Mouse (Mus musculus) layer of hippocampus, adult 6 months (tissue): Measurements from ENCODE around the gene Cramp1l. TPM values are rescaled to one million over a fixed set of nuclear protein-coding genes. Genes with fewer than 3 reads are reported as not detected.

Source experiments
- long read RNA-seq, 2 experiments: library from polyadenylated mRNA; unstranded; transcript quantifications; one replicate each; pipeline ENCODE4 v2.0.0; 2019 to 2020
- polyA plus RNA-seq: library from polyadenylated mRNA; unstranded; fragments of <200 nt; fragmentation: Nextera tagmentation; gene quantifications from 2 replicates; pipeline ENCODE4 v1.2.3, GENCODE M21; 2021

Cramp1l gene
- polyA plus RNA-seq: 6.2 and 7.0 TPM in 2 replicates
- long read RNA-seq, experiment 1, partial matches to known transcripts: 1 of 3 reads
- long read RNA-seq, experiment 1, other reads (novel, unspliced or antisense): 2 of 3 reads
- long read RNA-seq, experiment 2, partial matches to known transcripts: 13 of 24 reads
- long read RNA-seq, experiment 2, other reads (novel, unspliced or antisense): 11 of 24 reads

DNA sequence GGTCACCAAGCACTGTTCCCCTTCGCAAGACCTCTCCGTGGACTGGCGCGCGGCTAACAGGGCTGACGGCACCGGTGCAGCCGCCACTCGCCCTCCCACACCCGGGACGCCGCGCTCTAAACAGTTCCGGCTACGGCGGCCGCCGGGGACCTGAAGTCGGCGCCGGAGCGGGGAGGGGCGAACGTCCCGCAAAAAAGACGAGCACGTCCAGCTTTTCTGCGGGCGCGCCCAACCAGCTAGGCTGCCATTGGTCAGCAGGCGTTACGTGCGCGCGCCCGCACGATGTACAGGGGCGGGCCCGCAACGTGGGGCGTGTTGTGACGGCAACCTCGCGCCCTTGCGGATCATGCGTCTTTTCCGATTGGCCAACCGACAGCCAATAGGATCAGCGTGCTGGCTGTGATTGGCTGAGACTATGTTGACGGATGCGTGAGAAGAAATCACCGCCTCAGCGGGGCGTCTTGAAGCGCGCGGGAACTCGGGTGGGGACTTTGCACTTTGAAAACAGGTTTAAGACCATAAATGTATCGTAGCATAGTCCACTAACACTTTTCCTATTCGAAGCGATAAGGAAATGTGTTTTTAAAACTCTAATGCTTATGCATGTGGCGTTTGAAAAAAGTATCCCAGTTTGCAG is at the start of gene Cramp1l, which contains the start of gene Ift140:
Gene Cramp1l, minus strand, starts transcription at position 134 of the 637 bp plus-strand sequence.
Gene Ift140, plus strand, starts transcription at position 431 of the 637 bp plus-strand sequence.

DNA sequence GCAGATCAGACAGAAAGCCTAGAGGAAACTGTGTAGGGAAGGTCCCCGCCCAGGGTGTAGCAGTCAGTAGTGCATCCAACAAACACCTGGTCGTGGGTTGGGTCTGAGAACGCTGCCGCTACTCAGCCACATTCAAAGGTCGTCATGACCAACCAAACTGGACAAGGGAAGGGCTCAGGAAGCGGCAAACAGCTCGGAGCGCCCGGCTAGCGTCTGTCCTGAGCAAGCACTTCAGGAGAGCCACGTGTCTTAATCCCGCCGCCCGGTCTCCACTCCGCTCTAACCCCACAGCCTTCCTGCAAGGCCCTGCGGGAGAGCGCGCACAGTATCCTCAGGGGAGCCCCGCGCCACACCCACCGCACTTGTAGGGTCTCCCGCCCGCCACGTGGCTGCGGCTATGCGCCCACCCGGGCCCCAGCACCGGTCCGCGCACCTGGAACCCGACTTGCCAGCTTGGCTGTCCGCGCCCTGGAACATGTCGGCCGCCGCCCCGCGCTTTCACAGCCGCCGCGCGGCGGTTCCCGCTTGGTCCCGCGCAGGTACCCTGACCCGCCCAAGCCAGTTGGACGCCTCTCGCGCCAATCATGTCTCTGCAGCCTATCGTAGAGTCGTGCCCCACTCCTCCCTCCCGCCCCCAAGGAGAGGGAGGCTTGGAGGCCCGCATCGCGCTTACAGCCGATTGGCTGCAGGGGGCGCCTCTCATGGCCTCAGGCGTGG is 55.3 kb downstream of the Cramp1l start, which contains the start of gene Jpt2:
Gene Jpt2, minus strand, starts transcription at position 555 of the 717 bp plus-strand sequence.

DNA sequence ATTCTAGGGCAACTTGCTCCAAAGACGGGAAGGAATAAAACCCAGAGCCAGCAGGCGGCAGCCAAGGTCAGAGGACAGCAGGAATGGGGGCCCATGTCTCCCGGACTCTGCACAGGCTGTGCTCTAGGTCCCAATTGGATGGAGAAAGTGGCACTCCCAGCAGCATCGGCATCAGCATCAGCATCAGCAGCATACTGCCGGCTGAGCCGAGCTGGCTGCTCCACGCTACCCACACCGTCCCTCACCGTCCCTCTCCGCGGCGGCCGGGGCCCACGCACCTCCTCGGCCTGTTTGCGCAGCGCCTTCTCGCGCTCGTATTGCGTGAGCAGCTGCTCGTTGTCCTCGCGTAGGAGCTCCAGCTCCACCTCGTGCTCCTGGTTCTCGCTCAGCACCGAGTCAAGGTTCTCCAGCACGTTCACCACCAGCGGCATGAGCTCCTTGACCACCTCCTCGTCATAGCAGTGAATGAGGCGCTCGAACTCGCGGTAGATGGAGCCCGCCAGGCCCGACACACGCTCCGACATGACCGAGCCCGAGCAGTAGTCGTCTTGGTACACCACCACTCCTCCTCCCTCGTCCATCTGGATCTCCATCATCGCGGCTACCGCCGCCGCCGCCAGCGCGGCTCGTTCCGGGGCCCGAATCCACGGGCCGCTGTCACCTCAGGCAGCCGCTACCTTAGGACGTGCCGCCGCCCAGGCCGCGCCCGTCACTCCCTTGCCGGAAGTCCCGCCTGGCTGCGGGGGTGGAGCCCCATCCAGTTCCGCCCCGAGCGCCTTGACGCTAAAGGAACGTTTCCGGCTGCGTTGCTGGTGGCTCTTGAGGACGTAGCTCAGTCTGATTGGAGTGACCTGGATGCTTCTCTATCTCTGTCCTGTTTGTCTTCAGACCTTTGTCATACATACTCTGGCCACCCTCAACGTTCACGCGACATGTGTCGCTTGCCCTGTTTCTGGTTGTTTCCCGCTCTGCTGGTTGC is 79.0 kb downstream of the Cramp1l start, which contains the start of gene Mapk8ip3:
Gene Mapk8ip3, minus strand, starts transcription at position 719 of the 979 bp plus-strand sequence.

Other genes starting within 250 kb of the Cramp1l start
- not detected in 2 replicates for gene Meiob, start 211.5 kb downstream of the Cramp1l start, polyA plus RNA-seq
- gene Hagh, start 175.6 kb downstream of the Cramp1l start, polyA plus RNA-seq: 305 and 325 TPM in 2 replicates
- 25.1 and 25.5 TPM in 2 replicates for gene Fahd1, start 165.4 kb downstream of the Cramp1l start, polyA plus RNA-seq
- 0.20 TPM in 1 of 2 replicates, not detected in the other for gene Igfals, start 149.8 kb downstream of the Cramp1l start, polyA plus RNA-seq
- 54.0 and 61.7 TPM in 2 replicates for gene Nubp2, start 129.4 kb downstream of the Cramp1l start, polyA plus RNA-seq
- 82.3 and 84.0 TPM in 2 replicates for gene Spsb3, start 129.1 kb downstream of the Cramp1l start, polyA plus RNA-seq
- 15.7 and 16.4 TPM in 2 replicates for gene Eme2, start 120.7 kb downstream of the Cramp1l start, polyA plus RNA-seq
- gene Mrps34, start 120.7 kb downstream of the Cramp1l start, polyA plus RNA-seq: 173 and 187 TPM in 2 replicates
- gene Nme3, start 119.3 kb downstream of the Cramp1l start, polyA plus RNA-seq: 121 and 122 TPM in 2 replicates
- 52.4 and 55.8 TPM in 2 replicates for gene Mapk8ip3, start 78.8 kb downstream of the Cramp1l start, polyA plus RNA-seq
- 4.7 and 5.9 TPM in 2 replicates for gene Jpt2, start 55.1 kb downstream of the Cramp1l start, polyA plus RNA-seq
- 4.3 and 6.4 TPM in 2 replicates for gene Ift140, start 297 bp upstream of the Cramp1l start, polyA plus RNA-seq
- gene Tmem204, start 67.8 kb upstream of the Cramp1l start, polyA plus RNA-seq: 15.0 and 15.1 TPM in 2 replicates
- 9.6 and 9.7 TPM in 2 replicates for gene Telo2, start 100.2 kb upstream of the Cramp1l start, polyA plus RNA-seq
- gene Ptx4, start 105.0 kb upstream of the Cramp1l start, polyA plus RNA-seq: 0.79 and 0.80 TPM in 2 replicates
- 31.4 and 33.7 TPM in 2 replicates for gene Clcn7, start 117.6 kb upstream of the Cramp1l start, polyA plus RNA-seq
- gene Ccdc154, start 146.7 kb upstream of the Cramp1l start, polyA plus RNA-seq: not detected in 2 replicates
- gene Gm38655, start 159.7 kb upstream of the Cramp1l start, polyA plus RNA-seq: not detected in 2 replicates
- 23.3 and 25.0 TPM in 2 replicates for gene BC003965, start 168.8 kb upstream of the Cramp1l start, polyA plus RNA-seq
- 15.3 and 15.6 TPM in 2 replicates for gene Unkl, start 172.6 kb upstream of the Cramp1l start, polyA plus RNA-seq
- 90.7 and 91.3 TPM in 2 replicates for gene Gnptg, start 224.3 kb upstream of the Cramp1l start, polyA plus RNA-seq
- 58.8 and 62.6 TPM in 2 replicates for gene Tsr3, start 224.4 kb upstream of the Cramp1l start, polyA plus RNA-seq
- 3.0 and 4.2 TPM in 2 replicates for gene Baiap3, start 240.6 kb upstream of the Cramp1l start, polyA plus RNA-seq